Mouse (Mus musculus): Measurements from ENCODE around the gene Phf5a.

- TF ChIP-seq GATA1 (IDR thresholded peaks at IDR 0.05; ENCODE audit: borderline replicate concordance, low read length) (no peak), FLI1 (IDR thresholded peaks at IDR 0.05; ENCODE audit: low read length) (no peak)
Observed at GRCm38 (mm10) chr15:81851375-81851774, 20.3 kb downstream of the Phf5a start.

Data from megakaryocyte, embryonic 14.5 days (primary cell).